Mouse (Mus musculus) lung, postnatal 10 days (tissue): ENCODE results near the gene Lef1.

Source experiments
- DNase-seq: peaks from one replicate; pipeline ENCODE4 v3.0.0; 2021

Lef1 gene

DNA sequence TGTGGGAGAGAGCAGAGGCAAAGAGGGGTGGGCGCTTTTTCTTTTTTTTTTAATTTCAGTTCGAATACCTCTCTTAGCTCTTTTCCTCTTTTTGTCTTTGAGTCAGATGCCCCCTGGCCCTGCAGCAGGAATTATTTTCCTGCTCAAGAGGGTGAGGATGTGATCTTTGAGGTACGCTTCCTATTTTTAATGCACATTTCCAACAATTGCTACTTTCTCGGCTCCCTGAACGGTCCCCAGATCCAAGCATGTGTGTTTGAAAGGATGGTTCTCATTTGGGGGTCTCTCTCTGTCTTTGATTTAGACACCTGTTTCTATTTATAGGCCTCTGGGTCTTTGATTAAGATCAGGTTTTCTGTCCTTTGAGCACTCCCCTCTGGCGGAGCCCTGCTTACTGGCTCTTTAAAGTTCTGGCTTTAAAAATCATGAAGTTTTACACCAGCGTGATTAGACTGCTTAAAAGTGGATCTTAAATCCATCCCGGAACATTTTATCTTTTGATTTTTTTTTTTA, 86.3 kb downstream of the Lef1 start:
- no peak for DNase-seq

GRCm38 (mm10) chr3:131198991-131199390, 88.7 kb downstream of the Lef1 start:
- DNase-seq, result no peak

- DNase-seq, result no peak
Observed at GRCm38 (mm10) chr3:131199590-131200288, 89.5 kb downstream of the Lef1 start.

- no peak for DNase-seq
Observed at GRCm38 (mm10) chr3:131202311-131202710, 92.0 kb downstream of the Lef1 start.

DNA sequence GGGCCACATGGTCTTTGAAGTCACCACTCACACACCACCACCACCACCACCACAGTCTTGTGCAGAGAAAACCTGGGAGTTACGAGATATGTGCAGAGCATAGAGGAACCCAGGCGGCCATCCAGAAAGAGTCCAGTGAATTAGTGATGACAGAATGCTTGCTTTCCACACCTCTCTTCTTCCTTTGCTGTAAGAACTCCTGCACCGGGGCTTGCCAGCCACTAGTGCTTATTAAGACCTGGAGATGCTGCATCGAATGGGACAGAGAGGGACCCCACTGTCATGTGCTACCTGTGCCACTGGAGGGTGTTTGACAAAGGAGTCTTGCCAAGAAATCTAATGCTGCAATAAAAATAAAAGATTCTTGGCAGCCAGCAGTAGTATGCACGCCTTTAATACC, 97.6 kb downstream of the Lef1 start:
- no peak for DNase-seq

- DNase-seq, result no peak
Observed at GRCm38 (mm10) chr3:131208265-131208891, 98.1 kb downstream of the Lef1 start.

DNA sequence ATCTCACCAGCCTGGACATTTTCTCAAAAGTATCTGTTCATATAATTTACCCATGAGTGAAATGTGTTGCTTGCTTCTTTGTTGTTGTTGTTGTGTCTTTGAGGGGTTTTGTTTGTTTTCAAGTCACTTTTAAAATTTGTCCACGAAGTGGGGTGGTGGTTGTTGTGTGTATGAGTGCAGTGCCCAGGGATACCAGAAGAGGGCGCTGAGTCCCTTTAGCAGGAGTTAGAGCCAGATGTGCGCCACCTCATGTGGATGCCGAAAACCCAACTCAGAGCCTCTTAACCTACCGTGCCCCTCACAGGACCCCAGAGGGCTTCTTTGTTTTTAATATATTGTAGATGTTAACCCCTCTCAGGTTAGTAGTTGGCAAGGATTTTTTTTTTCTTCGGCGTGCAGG, 101.9 kb downstream of the Lef1 start:
- DNase-seq, result no peak

- DNase-seq, result no peak
Observed at GRCm38 (mm10) chr3:131214060-131214658, 103.9 kb downstream of the Lef1 start.

DNA sequence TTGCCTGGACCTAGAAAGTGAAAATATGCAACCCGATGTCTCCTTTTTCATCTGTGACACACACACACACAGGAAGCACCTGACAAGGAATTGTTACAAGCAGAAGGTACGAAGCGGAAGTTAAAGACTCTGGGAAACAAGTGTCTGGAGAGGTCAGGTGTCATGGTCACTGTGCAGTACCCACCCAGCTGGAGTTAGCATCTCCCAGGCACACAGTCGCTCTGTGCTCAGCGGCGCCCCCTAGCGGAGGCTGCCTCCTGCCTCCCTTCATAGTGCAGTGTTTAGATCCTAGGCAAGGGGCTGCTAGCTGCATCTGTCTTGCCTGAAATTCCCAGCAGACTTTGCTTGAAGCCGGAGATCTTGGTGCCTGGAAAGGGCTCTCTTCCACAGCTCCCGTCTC, 104.6 kb downstream of the Lef1 start:
- DNase-seq, result peak; percentile 49

DNA sequence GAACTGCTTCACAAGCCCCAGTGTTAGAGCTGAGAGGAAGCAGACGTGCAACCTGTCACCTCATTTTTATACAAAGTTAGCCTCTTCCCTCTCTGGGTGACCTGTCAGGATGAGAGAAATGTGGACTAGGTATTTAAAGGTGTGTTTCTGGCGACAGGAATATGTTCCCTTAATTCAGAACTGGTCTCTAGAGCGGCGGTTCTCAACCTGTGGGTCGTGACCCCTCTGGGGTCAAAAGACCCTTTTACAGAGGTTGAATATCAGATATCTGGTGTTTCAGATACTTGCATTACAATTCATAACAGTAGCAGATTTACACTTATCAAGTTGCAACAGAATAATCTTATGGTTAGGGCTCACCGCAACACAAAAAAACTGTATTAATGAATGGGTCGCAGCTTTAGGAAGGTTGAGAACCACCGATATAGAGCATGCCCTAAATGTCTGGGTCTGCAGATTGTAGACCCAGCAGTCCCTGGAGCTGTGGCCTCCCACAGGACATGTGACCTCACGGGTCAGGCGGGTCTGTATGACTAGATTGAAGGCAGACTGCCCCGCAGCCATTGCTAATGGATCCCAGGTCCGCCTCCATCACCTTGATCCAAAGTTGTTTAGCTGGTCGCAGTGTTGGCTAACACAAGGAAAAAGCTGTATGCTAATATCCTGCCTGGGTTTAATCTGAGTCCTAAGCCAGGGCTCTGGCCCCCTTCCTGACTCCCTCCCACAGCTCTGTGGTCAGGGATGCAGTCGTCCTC, 108.5 kb downstream of the Lef1 start:
- DNase-seq, result no peak

GRCm38 (mm10) chr3:131228083-131228482, 117.8 kb downstream of the Lef1 start:
- no peak for DNase-seq

- peak; percentile 29 for DNase-seq
Observed at GRCm38 (mm10) chr3:131237061-131237460, 126.8 kb downstream of the Lef1 start.

DNA sequence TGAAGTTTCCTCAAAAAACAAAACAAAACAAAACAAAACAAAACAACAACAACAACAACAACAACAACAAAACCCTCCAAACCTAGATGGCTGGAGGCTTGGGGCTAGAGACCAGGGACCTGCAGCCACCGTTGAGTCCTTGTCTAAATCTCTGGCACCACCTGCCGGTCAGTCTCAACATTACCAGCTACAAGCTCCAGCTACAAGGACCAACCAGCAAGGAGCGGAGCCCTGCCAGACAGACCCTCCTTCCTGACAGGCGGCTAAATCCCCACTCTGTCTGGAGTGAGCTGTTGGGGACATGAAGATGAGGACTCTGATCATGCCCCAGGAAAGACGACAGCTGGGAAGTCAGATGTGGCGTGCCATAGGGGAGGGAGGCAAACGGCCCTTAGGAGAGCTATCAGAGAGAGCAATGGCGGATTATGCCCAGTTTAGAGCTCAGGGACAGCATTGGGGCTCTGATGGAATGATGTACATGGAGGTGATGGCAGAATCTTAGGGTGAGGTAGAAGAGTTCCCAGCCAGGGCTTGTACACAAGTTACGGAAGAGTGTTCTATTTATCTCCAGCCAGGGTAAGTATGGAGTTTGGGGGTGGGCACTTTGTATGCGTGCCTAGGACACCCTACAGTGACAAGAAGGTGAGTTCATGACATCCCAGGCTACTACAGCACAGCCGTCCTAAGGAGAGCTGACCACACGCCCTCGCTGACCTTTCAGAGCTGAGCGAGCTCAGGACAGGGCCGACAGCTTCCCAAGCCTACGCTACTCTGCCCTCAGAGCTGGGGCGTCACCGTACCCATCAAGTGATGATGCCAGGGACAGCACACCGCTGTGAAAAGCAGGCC, 127.7 kb downstream of the Lef1 start:
- peak; percentile 88 for DNase-seq

DNA sequence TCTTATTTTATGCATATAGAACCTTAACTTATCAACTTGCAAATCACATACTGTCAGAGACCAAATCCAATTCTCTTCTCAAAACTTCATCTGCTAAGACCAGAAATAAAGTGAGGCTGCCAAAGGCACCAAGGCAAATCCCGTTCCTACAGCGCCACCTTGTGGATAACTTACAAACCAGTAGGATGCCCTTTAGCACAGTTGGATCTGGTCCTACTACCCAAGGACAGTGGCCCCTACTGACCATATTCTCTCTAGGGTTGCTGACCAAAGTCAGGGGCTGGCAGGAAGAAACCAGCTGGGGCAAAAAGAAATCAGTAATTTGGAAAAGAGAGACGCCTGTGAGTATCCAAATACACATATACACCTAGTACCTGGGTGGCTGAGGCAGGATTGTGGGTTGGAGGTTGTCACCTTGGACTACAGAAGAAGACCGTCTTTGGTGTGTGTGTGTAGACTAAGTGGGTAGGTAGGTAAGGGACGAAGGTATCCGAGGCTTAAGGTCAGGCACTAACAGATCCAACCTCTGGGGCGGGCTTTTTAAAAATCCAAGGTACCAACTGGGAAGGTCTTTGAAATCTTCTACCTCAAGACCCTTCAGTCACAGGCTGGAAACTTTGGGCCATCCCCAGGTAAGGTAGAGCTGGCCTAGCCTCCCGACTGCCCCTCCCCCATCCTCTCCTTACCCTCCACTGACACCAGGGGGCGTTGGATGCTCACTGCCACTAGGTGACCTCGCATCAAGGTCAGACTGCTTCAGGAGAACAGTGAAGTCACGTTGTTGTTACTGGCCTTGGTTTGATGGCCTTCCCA, 135.7 kb downstream of the Lef1 start:
- peak; percentile 86 for DNase-seq

- DNase-seq, result no peak
Observed at GRCm38 (mm10) chr3:131246579-131247046, 136.3 kb downstream of the Lef1 start.

GRCm38 (mm10) chr3:131247447-131247846, 137.2 kb downstream of the Lef1 start:
- no peak for DNase-seq

DNA sequence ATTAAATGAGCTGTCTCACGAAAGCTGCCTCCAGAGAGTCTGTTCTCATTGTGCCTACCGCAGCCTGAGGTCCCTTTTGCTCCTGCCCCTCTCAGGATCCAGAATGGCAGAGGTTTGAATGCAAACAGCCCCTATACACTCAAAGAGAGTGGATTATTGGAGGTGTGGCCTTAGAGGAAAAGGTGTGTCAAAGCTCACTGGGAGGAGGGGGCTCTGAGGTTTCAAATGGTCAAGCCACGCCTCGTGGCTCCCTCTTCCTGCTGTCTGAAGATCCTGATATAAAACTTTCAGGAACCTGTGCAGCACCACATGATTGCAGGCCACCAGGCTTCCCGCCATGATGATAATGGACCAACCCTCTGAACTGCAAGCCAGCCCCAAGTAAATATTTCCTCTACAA, 137.6 kb downstream of the Lef1 start:
- DNase-seq, result no peak

DNA sequence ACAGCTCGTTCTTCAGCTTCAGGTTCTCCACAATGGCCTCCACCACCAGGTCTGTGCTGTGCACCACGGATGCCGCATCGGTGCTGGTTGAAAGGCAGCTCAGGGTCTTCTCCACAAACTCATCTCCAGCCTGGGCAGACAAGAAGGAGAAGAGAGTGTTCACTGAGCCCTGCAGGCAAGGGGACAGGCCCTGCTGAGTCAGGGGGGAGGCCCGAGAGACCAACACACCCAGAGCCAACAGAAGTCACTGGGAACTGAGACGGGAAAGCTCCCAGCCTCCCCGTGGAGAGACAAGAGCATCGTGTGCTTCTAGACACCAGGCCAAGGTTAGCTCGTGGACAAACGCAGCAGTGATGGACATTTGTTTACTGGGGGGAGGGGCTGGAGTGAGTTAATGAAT, 138.2 kb downstream of the Lef1 start:
- DNase-seq, result no peak

GRCm38 (mm10) chr3:131250283-131250682, 140.0 kb downstream of the Lef1 start:
- no peak for DNase-seq

DNA sequence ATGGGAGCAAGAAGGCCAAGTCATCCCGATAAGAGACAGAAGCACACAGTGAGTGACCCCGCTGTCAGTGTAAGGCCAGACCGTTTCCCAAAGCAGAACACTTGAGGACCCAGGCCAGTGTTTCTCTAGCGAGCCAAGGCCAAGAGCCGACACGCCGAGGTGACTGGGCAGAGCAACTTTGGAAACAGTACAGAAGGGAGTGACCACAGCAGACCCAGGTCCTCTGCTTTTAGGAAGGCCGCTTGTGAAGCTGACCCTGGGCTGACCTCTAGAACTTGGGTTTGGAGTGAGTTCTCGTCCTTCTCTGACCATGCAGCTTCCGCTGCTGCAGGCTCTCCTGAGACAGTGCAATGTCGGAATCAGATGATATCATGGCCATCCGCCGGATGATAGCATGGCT, 140.7 kb downstream of the Lef1 start:
- DNase-seq, result no peak

GRCm38 (mm10) chr3:131251601-131252000, 141.3 kb downstream of the Lef1 start:
- DNase-seq, result no peak
